Mouse (Mus musculus): ENCODE measurements at regions not wholly inside any gene's neighbourhood (a gene's known extent, or its start where the extent isn't known, plus 50 kb on each side); places are given as distances from the start of the nearest gene placed in this dataset.

- H3K9ac ChIP-seq: no peak overlapping the region
- no peaks in the 10 kb centered on the region for H3K9me3 ChIP-seq
- no peaks in the 10 kb centered on the region for H3K36me3 ChIP-seq (replicated peaks)
- peaks cover 13% of the 10 kb centered on the region for H3K4me1 ChIP-seq
- H3K27ac ChIP-seq: no peak overlapping the region
- H3K4me3 ChIP-seq (replicated peaks): no peak overlapping the region
- H3K4me2 ChIP-seq: no peak overlapping the region
- no peak for ATAC-seq (ENCODE audit: low FRiP score)
- H3K27me3 ChIP-seq: peaks cover 25% of the 10 kb centered on the region
- WGBS: 75% methylated on average over 6 of the region's 6 CpGs
Measured at GRCm38 (mm10) chr9:69900871-69901270, 88.4 kb upstream of the Bnip2 start.

- Histone ChIP-seq H3K4me1 (no peaks in the 10 kb centered on the region), H3K9me3 (no peaks in the 10 kb centered on the region), H3K4me2 (peak overlapping the region; percentile 21), H3K36me3 (replicated peaks) (no peaks in the 10 kb centered on the region), H3K4me3 (replicated peaks) (no peak overlapping the region), H3K27me3 (peaks cover 28% of the 10 kb centered on the region), H3K9ac (no peak overlapping the region), H3K27ac (no peak overlapping the region)
- 20% methylated on average over 21 of the region's 21 CpGs for WGBS
- no peak for ATAC-seq (ENCODE audit: low FRiP score)
Measured at GRCm38 (mm10) chr9:69907123-69907945, 81.9 kb upstream of the Bnip2 start.

DNA sequence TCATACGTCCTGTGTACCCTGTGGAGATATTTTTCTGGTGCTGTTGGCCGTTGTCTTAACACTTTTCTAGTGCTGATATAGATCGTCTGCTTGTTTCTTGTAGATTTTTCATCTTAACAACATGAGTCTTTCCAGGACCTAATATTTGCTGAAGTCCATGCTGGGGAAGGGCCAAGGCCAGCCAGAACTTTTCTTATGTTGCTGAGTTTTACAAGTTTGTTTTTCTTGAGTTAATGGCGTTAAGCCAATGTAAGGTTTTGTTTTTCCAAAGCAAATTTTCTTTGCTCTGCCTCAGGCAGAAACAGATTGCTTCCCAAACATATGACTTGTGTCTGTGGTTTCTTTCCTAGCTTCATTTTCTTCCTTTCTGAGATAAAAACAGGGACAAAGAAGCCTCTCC lies 78.6 kb upstream of the Bnip2 start:
- no peak for ATAC-seq (ENCODE audit: low FRiP score)
- Histone ChIP-seq H3K27me3 (peaks cover 25% of the 10 kb centered on the region), H3K9me3 (no peaks in the 10 kb centered on the region), H3K27ac (no peak overlapping the region), H3K36me3 (replicated peaks) (no peaks in the 10 kb centered on the region), H3K4me2 (no peak overlapping the region), H3K9ac (no peak overlapping the region), H3K4me3 (replicated peaks) (no peak overlapping the region), H3K4me1 (no peaks in the 10 kb centered on the region)
- 86% methylated on average over 4 of the region's 4 CpGs for WGBS

DNA sequence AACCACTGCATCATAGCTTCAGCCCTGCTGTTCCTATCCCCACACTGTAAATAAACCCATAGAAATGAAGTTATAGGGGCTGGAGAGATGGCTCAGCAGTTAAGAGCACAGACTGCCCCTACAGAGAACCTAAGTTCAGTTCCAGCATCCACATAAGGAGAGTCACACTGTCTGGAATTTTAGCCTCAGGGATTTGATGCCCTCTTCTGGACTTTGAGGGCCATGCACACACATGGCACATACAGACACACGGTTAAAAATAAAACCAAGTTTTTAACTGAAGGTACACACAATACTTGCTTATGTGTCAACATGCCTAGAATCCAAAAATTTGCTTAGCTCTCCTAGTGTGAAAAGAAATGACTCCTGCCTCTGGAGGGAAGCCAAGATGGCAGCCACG lies 61.1 kb upstream of the Bnip2 start:
- ATAC-seq (ENCODE audit: low FRiP score): no peak
- Histone ChIP-seq H3K4me3 (replicated peaks) (no peak overlapping the region), H3K9me3 (no peaks in the 10 kb centered on the region), H3K27ac (no peak overlapping the region), H3K4me2 (no peak overlapping the region), H3K27me3 (no peaks in the 10 kb centered on the region), H3K9ac (no peak overlapping the region), H3K4me1 (no peaks in the 10 kb centered on the region), H3K36me3 (replicated peaks) (no peaks in the 10 kb centered on the region)
- WGBS: 75% methylated on average over 2 of the region's 2 CpGs

DNA sequence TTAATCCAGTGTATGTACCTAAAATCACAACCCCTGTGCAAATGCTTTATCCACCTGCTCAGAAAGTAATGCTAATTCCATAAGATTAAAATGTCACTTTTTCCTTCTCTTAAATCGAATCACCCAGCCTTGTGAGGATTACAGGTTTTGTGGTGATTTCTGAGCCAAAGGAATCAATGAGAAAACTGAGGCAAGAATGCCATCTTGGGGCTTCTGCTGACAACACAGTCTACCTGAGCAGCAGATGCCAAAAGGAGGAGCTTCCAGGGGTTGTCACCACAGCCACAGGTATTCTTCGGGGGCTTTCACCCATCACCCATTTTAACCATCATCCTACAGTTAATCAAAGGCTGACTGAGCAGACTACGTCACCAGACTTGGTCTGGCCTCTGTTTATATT lies 51.4 kb upstream of the Bnip2 start:
- Histone ChIP-seq H3K9me3 (no peaks in the 10 kb centered on the region), H3K27ac (no peak overlapping the region), H3K4me3 (replicated peaks) (no peak overlapping the region), H3K4me2 (no peak overlapping the region), H3K36me3 (replicated peaks) (no peaks in the 10 kb centered on the region), H3K4me1 (no peaks in the 10 kb centered on the region), H3K27me3 (no peaks in the 10 kb centered on the region), H3K9ac (no peak overlapping the region)
- no peak for ATAC-seq (ENCODE audit: low FRiP score)
- 86% methylated on average over 3 of the region's 3 CpGs for WGBS
